Mouse (Mus musculus) regulatory T cell (primary cell): ENCODE data around the gene Camta1.

Experiments
- in situ Hi-C: fragments of 300-600 bp; cut with MboI, MseI; formaldehyde crosslinking; loops from one replicate; pipeline ENCODE4 v1.15.1; 2025; ENCODE audit warnings: high pct_unique_total_duplicates

Gene Camta1

DNA sequence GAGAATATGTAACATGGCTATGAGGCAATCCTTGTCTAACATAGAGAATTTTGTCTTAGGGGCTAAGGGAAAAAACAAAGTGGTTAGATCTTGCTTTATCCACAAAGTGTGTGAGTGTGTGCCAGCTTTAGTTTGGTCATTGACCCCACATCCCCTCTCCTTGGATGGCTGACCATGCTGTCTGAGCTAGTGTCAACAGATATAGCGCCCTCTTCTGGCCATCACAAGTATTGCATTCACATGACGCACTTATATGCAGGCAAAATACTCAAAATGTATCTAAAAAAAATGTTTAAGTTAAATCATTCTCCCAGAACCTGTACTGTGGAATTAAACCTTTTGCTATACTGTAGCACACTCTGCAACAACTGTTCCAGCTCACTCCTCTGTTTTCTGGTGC is 766.5 kb downstream of the Camta1 start:
- in situ Hi-C loops = no loop called here

DNA sequence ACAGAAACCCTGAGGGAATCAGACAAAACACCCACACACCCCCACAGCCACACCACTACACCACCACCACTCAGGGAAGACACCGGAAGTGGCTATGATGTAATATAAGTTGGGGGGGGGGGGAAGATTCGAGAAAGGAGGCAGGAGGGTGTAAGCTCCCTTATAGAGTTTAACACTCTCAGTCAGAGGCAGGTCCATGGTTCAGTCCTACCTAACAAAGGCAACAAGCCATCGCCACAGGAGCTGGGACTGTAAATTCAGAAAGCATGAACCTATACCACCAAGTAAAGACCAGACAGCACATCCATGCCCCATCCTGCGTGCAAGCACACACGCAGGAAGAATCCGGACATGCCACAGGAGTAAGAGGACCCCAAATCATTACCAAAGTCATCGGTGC is 772.4 kb downstream of the Camta1 start, which contains the start of gene Gm13090:
TSS of gene Gm13090 (plus strand) at position 301 of the 400 bp plus-strand sequence.
- in situ Hi-C loops = no loop called here

DNA sequence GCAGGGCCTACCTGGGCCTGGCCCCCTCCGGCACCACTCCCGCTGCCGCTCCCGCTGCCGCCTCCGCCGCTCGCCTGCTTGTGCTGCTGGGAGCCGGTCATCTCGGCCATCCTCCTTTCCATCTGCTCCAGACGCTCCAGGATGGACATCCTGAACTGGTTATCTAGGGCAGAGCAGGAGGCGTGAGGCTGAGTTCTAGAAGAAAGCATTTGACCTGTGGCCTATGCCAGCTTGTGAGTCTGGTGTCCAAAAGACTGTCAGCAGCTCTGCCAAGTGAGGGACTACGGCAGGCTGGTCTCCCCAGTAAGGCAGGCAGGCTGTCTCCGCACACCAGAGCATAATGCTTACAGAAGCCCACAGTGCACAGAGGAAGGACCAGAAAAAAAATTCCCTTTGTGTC is 772.9 kb downstream of the Camta1 start:
- in situ Hi-C loops = no loop called here

DNA sequence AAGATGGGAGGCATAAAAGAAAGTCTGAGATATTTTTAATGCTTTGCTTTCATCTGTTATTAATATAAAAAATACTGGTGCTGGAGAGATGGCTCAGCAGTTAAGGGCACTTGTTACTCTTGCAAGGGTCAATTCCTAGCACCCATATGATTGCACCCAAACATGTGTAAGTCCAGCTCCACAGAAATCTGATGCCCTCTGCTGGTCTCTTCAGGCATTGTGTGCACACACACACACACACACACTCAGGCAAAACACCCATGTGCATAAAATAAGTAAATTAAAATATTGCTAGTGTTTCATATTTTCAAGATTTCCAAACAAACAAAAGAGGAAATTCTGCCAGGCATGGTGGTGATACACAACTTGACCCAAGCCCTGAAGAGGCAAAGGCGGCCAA is 774.3 kb downstream of the Camta1 start:
- in situ Hi-C loops = no loop called here

DNA sequence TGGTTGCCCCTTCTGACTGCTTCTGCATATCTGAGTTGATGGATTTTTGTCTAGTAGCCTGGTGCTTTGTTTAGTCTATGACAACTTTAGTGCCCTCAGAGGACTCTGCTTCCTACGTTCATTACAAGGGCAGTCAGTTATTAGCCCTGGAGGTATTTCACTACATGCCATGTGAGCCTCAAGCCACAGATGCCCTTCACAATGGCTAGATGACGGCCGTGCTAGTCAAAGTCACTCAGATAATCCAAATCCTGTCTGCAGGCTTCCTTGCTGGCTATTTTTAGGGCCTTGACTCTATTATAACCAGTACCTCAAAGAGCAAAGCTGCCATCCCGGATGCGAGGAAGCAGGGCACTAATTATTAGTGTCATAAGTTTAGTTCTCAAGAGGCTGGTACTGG is 778.6 kb downstream of the Camta1 start:
- in situ Hi-C loops = no loop called here

DNA sequence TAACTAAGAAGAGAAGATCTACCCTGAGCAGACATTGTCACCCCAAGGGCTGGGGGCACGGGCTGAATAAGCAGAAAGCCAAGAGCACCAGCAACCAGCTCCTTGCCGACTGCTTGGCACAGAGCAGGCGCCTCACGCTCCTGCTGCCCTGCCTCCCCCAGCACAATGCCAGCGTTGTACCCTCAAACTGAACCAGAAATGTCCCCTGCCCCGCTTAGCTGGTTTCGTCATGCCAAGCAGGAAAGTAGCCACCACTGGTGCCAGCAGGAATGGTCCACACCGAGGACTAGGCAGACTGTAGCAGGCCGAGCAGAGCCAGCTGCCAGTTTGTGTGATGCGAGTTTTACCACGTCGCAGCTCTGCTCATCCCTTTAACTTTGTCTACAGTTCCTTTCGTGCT is 779.7 kb downstream of the Camta1 start:
- in situ Hi-C loops = no loop called here

DNA sequence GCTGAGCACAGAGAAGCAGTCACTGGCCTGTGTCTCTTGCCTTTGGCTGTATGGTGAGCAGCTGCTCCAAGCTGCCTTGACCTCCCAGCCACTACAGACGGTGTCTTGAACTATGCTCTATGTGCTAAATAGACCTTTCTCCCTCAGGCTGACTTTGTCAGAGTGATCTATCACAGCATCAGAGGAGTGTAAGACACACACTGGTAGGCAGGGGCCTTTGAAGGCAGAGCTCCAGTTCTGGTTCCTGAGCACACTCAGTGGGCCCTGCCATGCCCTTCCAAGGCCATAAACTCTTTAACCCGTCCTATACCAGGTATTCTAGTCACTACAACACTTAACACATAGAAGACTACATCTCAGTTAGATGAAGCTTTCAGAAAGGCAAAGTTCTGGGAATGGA is 780.3 kb downstream of the Camta1 start:
- in situ Hi-C loops = no loop called here

DNA sequence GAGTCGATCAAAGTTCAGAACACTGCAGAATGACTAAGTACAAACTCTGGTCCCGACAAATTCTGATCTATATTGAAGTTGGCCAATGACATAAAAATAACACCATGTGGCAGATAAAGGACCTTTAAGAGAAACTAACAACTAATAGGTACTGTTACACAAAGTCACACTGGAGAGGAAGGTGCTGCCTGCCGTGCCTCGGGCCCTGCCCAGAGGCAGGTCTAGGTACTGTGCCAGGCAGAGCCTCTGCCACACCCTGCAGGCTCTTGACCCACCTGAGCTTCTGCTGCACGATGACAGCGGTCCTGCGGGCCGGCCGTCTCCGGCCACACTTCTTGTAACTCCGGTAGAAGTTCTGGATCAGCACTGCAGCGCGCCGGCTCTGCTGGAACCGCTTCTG is 786.9 kb downstream of the Camta1 start:
- in situ Hi-C loops = loop anchor here (5.0 kb wide), 1 partner anchor 67 kb away; no protein-coding TSS in a partner anchor

DNA sequence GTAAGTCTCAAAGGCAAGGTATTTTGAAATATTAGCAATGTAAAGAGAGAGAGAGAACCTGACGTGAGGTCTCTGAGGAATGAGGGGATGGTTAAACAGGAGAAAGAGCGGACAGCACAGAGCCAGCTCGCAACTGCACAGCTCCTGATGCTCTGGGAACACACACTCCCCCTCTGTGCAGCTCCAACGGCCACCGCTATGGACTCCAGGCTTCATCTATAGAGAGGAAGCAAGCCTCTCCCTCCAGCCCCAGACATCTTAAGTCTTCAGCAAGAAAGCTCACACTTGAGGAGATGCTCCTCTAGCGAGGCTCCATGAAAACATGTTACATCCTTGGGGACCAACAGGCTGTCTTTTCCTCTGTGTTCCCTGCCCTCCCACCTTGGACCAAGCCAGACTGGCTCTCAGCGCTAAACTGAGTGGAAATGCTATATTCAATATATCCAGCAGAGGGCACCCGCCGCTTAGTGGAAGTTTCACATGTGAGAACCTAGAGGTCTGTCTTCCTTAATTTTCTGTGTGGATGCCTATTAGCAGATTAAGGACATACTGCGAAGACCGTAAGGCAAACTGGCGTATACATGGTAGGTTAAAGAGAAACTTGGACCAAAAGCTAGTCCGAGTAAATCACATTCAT is 788.5 kb downstream of the Camta1 start:
- in situ Hi-C loops = no loop called here

DNA sequence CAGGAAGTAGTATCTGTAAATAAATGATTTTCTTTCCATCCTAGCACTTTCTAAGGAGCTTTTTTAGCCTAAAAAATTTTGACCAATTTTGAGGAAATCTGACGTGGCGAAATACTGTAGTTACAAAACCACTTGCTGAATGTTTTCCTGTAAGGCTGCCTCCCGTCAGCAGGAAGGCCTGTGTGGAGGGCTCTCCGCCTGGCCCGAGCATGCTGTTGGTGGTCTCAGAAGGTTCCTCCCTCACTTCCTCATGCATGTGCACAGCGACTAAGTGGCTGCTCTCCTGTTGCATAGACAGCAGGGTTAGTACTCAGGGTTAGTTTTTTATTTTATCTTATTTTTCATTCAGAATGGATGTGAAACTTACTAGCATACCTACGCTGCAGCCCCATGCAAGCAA is 790.7 kb downstream of the Camta1 start:
- in situ Hi-C loops = no loop called here

DNA sequence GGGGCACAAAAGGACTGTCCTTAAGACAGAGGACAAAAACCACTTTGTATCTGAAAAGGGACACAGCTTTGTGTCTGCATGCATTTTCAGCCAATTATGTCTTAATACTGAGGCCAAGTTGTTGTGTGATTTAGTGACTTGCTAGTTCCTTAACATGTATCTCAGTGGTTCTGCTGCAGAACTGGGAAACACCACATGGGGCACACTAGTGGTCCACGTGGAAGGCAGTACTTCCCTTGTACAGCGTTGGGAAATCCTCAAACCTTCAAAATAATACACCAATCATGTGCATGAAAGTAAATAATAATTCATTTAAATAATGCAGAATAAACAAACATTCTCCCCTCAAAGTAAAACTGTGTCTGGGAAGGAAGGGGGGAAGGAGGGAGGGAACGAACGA is 792.9 kb downstream of the Camta1 start:
- in situ Hi-C loops = no loop called here

DNA sequence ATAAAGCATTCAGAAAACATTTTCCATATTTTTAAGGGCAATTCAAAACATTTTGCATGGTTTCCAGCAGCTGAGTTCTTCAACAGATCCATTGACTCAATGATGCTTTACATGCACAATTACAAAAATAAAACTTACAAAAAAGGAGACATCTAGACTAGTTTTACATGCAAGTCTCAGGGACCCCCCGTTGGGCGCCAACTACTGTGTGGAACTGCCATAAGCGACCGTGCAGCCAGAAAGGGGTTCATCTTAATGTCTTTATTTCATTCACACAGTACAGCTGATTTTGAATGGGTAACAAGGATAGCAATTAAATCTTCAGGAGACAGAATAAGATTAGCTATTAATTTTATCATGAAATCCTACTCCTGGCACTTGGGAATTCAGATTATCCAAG is 802.1 kb downstream of the Camta1 start:
- in situ Hi-C loops = no loop called here

DNA sequence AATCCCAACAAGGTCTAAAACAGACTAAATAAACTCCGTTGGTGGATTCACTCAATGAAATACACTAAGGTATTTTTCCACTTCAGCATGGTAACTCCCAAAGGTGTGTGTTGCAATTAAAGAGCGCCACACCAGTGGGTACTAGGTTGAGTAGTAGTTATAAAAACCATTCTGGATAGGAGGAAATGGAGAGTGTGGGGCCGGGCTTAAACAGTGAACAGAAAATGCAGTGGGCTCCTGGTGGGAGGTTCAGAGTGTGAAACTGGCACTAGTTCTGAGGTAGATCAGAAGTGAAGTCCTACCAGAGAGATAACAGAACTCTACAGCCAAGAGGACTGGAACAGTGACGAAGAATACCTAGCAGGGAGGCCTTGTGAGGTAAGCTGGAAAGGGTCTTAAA is 803.0 kb downstream of the Camta1 start:
- in situ Hi-C loops = no loop called here

DNA sequence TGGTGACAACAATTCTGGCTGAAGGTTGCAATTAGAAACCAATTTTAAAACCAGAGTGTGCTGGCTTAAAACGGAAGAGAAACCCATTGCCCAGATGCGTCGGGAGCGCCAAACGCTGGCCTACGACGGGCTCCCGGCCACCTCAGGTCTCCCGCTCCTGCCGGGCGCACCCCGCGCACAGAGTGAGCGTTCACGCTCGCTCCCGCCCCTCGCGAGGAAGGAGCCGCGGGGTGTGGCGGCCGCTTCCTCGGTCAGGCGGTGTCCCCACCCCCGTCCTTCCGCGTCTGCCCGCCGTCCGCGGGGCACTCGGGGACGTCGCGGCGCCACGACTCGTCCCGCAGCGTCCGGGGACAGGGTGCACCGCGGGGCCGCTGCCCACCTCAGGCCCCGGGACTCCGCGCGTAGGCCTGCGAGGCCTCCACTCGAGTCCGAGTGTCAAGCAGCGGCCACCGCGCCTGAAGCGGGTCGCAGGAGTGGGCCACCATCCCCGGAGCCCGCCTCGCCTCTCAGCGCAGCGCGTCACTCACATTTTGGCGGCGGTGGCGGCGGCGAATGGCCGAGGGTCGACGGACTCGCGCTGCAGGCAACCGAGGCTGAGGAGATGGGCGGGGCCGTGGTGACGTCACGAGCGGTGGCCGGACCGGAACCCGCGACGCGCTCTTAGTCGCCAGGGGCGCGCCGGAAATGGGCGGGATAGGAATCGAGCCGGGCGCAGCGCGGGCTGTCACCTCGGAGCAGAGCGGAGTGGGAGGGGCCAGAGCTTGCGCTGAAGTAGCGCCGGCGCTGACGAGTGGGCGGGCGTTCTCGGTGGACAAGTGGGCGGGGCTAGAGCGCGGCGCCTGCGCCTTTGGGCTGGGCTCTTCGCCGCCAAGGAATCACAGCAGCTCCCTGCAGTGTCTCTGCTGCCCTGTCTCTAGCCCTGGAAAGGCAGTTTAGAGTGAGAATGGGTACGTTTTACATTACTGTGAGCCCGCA is 804.0 kb downstream of the Camta1 start, which contains the start of gene Vamp3:
TSS of gene Vamp3 (minus strand) at position 617 of the 975 bp plus-strand sequence.
- in situ Hi-C loops = no loop called here

DNA sequence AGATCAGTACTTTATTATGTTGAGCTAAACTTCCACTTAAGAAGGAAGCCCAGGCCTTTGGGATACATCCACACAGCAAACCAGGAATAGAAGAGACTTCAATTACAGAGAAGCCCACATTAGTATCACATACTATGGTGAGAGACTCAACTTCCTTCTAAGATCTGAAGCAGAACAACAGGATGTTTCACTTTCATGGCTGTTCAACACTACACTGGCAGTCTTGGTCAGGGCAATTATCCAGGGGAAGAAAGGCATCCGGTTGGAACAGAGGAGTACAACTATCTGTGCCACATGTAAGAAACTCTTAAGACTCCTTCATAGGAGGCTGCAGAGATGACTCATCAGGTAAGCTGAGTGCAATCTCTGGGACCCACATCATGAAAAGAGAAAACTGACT is 810.5 kb downstream of the Camta1 start:
- in situ Hi-C loops = no loop called here

DNA sequence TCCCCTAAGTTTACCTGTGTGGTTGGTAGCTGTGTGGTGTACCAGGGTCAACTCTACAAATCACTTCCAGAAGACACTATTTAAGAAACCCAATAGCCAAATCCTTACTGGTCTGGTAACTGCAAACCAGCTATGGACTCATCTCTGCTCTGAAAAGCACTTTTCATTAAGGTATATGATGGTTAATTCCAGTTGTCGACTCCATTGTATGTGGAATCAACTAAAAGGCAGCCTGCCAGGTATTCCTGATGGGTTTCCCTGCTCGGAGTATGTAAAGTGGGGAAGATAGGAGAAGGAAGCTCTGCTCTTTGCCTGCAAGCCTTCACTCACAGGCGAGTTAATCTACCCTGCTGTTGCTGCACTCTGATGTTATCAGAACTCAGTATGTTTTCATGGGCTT is 815.2 kb downstream of the Camta1 start:
- in situ Hi-C loops = loop anchor here (10.0 kb wide), 1 partner anchor 808 kb away; no protein-coding TSS in a partner anchor

DNA sequence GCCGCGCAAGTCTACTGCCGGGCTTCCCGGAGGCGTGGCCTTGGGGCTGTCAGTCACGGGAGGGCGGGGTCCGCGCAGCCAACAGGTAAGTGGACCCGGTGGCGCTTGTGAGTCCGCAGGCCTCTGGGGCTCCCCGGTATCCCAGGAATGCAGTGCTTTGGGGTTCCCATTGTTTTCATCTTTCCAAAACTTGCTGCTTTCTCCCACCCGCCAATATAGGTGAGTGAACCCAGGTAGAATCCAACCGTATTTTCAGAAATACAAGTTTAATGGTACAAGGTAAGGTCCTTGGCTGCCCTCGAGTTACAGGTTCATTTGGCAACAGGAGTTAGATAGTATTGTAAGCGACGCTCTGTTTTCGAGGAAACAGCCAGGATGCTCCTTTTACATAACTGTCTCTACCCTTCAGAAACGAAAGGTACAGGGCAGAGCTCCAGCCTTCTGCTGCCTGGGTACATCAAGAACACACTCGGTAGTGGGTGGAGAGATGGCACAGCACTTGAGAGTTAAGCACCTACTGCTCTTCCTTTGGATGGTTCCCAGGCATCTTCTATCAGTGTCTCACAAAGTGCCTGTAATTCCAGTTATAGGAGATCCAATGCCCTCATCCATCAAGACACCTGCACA is 816.6 kb downstream of the Camta1 start:
- in situ Hi-C loops = loop anchor here (10.0 kb wide), 1 partner anchor 810 kb away; no protein-coding TSS in a partner anchor

DNA sequence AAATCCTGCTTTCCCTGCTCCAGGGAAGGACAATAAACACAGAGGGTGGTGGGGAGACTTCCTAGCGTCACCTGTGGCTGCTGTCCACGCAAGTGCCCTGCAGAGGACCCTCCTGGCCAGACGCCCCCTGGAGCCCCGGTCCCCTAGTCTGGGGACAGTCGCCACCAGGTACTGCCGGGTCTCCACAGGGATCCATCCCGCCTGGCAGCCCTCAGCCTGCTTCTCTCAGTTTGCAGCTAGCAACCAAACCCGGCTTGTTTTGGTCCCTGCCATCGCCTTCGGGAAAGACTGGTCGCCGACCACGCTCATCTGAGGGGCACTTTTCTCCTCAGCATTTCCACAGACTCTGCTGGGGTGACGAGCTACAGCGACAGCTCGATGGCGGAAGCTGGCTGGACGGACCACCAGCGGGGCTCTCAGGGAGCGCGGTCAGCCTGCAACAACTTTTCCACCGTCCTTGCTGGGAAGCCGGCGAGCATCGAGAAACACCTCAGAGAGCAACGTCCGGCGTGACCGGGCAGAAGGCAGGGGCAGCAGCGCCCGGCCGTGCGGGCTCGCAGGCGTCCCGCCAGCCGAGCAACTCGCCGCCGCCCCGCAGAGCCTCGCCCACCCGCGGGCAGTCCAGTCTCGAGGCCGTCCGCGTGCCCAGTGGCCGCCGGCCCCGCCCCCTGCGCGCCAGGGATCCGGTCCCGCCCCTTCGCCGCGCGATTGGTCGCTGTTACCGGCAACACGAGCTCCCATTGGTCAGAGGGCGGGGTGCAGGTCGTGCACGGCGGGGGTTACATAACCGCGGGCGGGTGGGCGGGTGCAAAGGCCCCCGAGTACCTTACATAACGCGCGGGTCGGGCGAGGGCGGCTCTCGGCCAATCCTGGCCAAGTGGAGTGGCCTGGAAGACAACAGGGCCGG is 817.4 kb downstream of the Camta1 start, which contains the start of gene Per3:
TSS of gene Per3 (minus strand) at position 629 of the 907 bp plus-strand sequence.
- in situ Hi-C loops = loop anchor here (10.0 kb wide), 1 partner anchor 811 kb away; no protein-coding TSS in a partner anchor

DNA sequence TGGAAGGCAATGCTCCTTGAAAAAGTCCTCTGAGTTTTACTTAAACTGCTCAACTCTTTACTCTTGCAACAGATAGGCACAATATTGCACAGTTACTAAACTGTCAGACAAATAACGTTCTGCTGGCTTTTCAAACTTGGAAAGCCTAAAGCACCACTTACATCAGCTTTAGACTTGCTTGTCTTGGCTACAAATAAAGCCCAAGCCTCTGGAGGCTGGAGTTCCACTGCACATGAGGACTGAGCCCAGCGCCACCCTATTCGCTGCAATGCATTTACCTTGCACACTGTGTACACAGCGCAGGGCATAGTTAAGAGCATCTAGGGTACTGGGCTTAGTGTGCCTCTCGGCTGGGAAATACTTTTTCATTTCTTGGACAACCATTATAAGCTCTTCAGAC is 818.4 kb downstream of the Camta1 start:
- in situ Hi-C loops = loop anchor here (10.0 kb wide), 1 partner anchor 812 kb away; no protein-coding TSS in a partner anchor

DNA sequence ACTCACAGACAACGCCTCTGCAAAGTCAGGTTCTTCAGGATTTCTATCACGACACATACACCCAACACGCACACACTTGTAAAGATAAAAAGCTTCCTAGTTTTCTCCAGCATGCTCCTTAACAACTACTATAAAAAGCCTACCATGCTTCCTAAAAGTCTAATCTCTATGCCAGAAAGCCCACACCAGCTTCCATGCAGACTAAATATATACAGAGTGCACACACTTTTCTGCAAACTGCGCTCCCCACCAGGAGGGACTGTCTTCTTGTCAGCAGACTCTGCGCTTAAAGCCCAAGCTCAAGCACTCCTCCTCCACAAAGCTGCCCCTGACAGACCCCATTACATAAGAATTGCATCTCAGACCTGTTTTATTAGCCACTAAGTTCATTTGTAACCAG is 820.2 kb downstream of the Camta1 start:
- in situ Hi-C loops = loop anchor here (10.0 kb wide), 1 partner anchor 813 kb away; no protein-coding TSS in a partner anchor

DNA sequence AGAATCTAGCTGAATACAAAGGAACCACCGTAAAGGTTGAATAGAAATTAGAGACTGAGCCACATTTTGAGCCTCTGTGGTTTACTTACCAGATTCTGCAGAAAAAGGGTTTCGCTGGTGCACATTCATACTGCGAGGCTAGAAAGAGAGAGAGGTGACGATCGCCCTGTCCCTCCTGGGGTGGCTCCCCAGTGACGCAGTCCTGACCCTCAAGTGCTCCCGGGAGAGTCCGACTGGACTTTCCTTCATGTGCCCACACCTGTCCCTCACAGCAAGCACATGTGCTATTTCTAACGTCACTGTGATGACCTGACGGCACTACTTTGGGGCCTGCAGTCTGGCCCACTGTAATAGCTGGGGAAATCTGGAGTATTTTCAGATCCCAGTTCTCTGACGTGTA is 823.9 kb downstream of the Camta1 start:
- in situ Hi-C loops = no loop called here
